Mouse (Mus musculus): ENCODE data around the gene Slc7a5.

The Slc7a5 gene

GRCm38 (mm10) chr8:121907587-121908248 is at the start of gene Slc7a5:
Gene Slc7a5, minus strand, starts transcription at chr8:121907694.
- DNase-seq (ENCODE audit: low spot score): peak; percentile 95

GRCm38 (mm10) chr8:121955825-121956500 is 48.5 kb upstream of the Slc7a5 start:
- DNase-seq (ENCODE audit: low spot score): no peak

GRCm38 (mm10) chr8:121954981-121955555 is 47.6 kb upstream of the Slc7a5 start:
- DNase-seq (ENCODE audit: low spot score): no peak

- DNase-seq (ENCODE audit: low spot score): no peak
Measured at GRCm38 (mm10) chr8:121953821-121954545, 46.5 kb upstream of the Slc7a5 start.

- no peak for DNase-seq (ENCODE audit: low spot score)
Measured at GRCm38 (mm10) chr8:121952800-121953199, 45.3 kb upstream of the Slc7a5 start.

GRCm38 (mm10) chr8:121952122-121952521 is 44.6 kb upstream of the Slc7a5 start:
- DNase-seq (ENCODE audit: low spot score): no peak

GRCm38 (mm10) chr8:121951656-121952009 is 44.1 kb upstream of the Slc7a5 start:
- no peak for DNase-seq (ENCODE audit: low spot score)

- DNase-seq (ENCODE audit: low spot score): peak; percentile 68
Measured at GRCm38 (mm10) chr8:121950749-121951655, 43.5 kb upstream of the Slc7a5 start.

GRCm38 (mm10) chr8:121949941-121950748 is 42.7 kb upstream of the Slc7a5 start:
- peak; percentile 98 for DNase-seq (ENCODE audit: low spot score)

- DNase-seq (ENCODE audit: low spot score): no peak
Measured at GRCm38 (mm10) chr8:121949222-121949800, 41.8 kb upstream of the Slc7a5 start, which contains the start of gene Banp. Gene Banp, plus strand, starts transcription at chr8:121949750.

- DNase-seq (ENCODE audit: low spot score): no peak
Measured at GRCm38 (mm10) chr8:121948321-121949145, 41.0 kb upstream of the Slc7a5 start.

- DNase-seq (ENCODE audit: low spot score): peak; percentile 86
Measured at GRCm38 (mm10) chr8:121947753-121948141, 40.3 kb upstream of the Slc7a5 start.

- no peak for DNase-seq (ENCODE audit: low spot score)
Measured at GRCm38 (mm10) chr8:121947047-121947752, 39.7 kb upstream of the Slc7a5 start.

GRCm38 (mm10) chr8:121946351-121946750 is 38.9 kb upstream of the Slc7a5 start:
- no peak for DNase-seq (ENCODE audit: low spot score)

GRCm38 (mm10) chr8:121944831-121945230 is 37.3 kb upstream of the Slc7a5 start, which contains the start of gene Car5a:
Gene Car5a, minus strand, starts transcription at chr8:121944904.
- no peak for DNase-seq (ENCODE audit: low spot score)

- DNase-seq (ENCODE audit: low spot score): no peak
Measured at GRCm38 (mm10) chr8:121943716-121944115, 36.2 kb upstream of the Slc7a5 start.

- DNase-seq (ENCODE audit: low spot score): no peak
Measured at GRCm38 (mm10) chr8:121943057-121943540, 35.6 kb upstream of the Slc7a5 start.

- no peak for DNase-seq (ENCODE audit: low spot score)
Measured at GRCm38 (mm10) chr8:121938732-121939131, 31.2 kb upstream of the Slc7a5 start.

- no peak for DNase-seq (ENCODE audit: low spot score)
Measured at GRCm38 (mm10) chr8:121936391-121936790, 28.9 kb upstream of the Slc7a5 start.

Data from layer of hippocampus, adult 11-12 months (tissue).